Mouse (Mus musculus) liver, embryonic 14.5 days (tissue): ENCODE measurements around the gene Pacrg.

Experiments
- CTCF ChIP-seq: IDR thresholded peaks from 2 replicates; pipeline ENCODE4 v1.5.1; 2016; ENCODE audit warnings: antibody characterized with exemption, low read depth, control low read depth
- EP300 ChIP-seq: IDR thresholded peaks from 2 replicates; pipeline ENCODE4 v1.6.1; 2016; ENCODE audit warnings: antibody characterized with exemption, low read depth

GRCm38 (mm10) chr17:10878986-10879385 lies 38.9 kb upstream of the Pacrg start:
- TF ChIP-seq CTCF (no peak), EP300 (no peak)
